Mouse (Mus musculus) gastrocnemius, adult 8-10 months (tissue): Measurements from ENCODE around the gene Hoxa5. TPM values are rescaled to one million over a fixed set of nuclear protein-coding genes. Genes with fewer than 3 reads are reported as not detected.

Experiments
- DNase-seq, 2 experiments: peaks; one replicate each; pipeline ENCODE4 v3.0.0; 2022; ENCODE audit warnings: low spot score in 2 of 2
- total RNA-seq, 4 experiments: library from RNA; stranded (reverse); gene quantifications; 2 replicates each; pipeline ENCODE4 v1.2.4; 2022

Gene Hoxa5
- total RNA-seq, 4 experiments from 2014 or later: 1.2 to 1.9 (median 1.5) TPM

DNA sequence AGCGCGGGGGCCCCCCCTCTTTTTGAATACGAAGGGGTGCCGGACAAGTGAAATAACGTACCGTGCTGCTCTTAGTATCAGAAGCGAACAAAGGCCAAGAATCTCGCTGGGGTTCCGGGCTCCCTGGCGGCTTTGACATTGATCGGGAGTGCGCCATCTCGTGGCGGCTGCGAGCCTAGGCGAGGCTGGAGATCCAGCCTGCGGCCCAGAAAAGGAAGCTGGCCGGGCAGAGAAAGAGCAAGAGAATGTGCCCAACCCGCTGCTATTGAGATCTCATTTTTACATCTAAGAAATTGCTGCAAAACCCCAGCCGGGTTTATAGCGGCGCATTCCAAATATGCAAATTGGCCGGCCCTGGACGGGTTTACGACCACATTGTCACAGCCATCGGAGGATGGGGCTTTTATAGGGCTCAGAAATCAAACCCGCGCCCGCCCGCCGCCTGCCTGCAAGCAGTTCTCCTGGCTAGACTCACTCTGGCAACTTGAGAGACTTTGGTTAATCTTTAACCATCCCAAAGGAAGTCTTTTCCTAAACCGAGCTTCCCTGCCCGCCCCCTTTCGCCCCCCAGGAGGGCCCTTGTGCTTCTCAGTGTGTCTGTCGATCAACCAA, 36.1 kb upstream of the Hoxa5 start, which contains the start of gene Hoxa10:
Gene Hoxa10 (minus strand): TSS at position 466 of the 612 bp plus-strand sequence.
- peak; percentile 80 to 85 for DNase-seq

DNA sequence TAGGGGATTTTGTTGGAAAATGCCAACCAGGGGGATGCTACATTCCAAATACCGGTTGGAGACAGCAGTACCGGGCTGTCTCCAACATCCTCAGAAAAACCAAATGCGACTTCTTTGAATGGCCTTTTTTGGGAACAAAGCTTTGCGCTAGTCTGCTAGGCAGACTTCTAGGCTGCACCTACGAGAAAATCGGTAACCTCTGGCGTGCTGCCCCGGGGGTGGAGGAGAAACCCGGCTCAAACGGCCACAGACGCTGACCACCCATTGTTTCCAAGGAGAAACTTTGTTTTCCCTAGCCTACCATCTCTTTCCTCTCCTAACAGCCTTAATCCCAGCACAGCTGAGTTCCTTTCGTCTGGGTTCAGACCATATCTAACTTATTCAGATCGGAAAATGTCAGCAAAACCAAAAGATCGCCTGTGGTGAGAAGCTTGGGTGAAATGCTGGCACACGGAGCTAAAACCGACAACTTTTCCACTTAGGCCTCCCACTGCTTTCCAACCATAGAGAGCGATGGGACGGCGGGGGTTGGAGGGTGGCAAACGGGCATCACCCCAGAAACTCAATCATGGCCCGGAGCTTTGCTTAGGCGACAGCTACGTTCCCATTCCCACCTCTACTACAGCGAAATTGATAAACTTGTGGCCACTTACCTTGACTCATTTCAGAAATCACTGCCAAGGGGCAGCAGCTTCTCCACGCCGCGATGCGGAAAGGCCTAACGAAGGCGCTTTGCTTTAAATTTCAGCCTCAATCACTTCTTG, 35.4 kb upstream of the Hoxa5 start:
- no peak for DNase-seq

DNA sequence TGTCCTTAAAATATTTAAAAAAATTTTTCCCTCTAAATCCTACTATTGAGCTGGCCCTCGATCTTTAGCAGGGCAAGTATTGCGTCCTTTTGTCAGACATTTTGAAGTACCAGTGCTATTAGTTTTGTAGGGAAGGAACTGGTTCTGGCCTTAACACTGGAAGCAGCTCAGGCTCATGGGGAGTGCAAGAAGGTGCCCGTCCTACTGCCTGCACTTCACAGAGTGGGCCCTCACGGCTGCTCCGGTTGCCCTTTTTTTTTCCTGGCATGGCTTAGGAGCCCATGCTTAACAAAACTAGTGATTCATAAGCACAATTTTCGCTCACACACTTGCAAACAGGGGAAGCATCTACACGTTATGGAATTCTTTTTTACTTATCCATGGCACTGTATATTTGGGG, 34.6 kb upstream of the Hoxa5 start:
- no peak for DNase-seq

DNA sequence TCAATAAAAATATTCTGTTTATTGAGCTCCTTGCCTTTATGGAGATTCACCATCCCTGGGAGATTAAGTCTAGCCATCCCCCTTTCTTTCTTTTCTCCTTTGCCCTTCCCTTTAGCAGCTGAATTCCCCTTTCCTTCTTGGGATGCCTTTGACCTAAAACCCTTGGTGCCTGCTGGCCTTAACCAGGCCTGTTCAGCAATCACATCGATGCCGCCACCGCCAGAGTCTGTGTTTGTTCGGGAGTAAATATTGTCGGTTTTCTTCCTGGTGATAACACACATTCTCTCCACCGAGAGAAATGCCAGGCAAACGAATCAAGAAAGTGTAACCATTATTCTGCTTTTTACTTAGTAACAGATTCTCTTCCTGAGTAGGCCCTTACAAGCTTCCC, 33.8 kb upstream of the Hoxa5 start:
- no peak for DNase-seq

DNA sequence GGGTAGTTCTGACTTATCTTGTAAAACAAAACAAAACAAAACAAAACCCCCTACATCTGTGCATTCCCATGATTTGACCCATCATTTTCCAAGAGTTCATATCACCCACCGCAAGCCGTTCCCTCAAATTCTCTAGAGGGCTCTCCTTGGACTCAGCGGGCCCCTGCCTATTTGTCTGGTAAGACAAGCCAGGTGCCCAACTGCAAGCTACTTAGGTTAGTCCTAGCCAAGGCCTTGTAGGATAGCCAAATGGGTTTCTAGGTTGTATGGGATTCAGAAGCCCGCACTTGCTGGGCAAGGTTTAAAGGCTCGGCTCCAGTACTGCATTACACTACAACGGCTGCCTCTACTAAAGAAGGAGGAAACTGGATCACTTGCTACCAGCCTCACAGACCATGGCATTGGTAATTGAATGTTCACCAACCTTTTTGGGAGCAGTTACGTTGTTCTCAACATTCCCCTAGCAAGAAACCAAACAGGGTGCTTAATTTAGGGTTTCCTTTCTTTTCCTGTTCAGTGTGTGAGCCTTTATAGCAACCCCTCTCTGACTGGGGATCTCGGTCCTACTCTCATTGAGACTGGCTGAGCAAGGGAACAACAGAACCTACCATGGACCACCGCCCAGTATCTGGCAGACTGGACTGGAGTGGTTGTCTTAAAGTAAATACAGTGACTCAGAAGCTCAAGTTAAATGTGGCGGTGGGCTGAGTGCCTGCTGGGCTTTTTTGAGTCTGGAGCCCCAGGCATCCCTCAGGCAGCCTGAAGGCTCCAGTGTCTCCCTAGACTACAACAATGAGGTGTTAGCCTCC, 33.2 kb upstream of the Hoxa5 start:
- DNase-seq: no peak

DNA sequence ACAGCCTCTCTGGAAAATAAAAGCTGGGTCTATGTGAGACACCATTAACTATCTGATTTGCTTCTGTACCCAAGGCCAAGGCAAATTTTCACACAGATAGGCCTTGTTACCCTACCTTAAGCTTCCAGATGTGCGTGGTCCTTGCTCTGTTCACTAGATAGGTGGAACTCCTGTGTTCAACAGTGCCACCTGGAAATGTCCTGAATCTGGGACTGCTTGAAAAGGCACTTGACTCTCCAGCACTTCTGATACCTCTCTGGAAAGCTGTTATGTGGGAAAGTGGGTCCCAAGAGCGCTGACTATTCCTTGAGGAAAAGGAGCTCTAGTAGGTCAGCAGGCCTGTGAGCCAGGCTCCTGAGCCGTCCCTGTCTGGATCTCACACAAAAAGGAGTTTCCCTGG, 32.4 kb upstream of the Hoxa5 start:
- DNase-seq: no peak

DNA sequence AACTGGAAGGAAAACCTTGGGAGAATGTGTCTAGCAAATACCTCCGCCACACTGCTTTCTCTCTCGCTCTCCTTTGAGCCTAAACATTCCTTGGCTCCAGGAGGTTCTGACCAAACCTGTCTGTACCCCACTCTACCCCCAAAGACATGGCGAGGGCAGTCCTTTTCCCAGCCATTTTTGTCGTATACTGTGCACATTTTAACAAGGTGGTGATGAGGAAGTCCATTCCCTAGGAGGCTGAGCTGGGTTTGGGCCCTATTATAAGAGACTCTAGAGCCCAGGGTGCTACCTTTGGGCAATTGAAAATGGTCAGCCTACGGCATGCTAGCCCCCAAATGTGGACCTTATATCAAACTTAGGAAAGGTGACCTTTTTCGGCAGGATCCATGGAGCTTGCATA, 31.5 kb upstream of the Hoxa5 start:
- DNase-seq: no peak

DNA sequence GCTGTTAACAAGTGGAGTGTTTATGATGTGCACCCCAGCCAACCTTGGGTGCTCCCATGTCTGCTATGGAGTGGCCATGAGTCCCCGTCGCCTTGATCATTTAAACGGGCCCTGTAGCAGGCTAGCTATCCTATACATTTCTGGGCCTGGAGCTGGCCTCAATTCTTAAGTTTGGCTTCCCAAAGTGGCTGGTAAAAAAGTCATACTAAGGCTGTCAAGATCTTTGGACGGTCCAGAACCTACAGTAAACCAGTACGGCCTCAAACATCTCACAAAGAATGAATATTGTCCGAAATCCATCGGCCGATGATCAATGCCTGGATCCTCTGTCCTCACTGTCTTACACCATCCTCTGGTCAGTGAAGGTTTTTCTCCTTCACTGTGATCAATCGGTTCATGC, 30.9 kb upstream of the Hoxa5 start:
- no peak for DNase-seq

DNA sequence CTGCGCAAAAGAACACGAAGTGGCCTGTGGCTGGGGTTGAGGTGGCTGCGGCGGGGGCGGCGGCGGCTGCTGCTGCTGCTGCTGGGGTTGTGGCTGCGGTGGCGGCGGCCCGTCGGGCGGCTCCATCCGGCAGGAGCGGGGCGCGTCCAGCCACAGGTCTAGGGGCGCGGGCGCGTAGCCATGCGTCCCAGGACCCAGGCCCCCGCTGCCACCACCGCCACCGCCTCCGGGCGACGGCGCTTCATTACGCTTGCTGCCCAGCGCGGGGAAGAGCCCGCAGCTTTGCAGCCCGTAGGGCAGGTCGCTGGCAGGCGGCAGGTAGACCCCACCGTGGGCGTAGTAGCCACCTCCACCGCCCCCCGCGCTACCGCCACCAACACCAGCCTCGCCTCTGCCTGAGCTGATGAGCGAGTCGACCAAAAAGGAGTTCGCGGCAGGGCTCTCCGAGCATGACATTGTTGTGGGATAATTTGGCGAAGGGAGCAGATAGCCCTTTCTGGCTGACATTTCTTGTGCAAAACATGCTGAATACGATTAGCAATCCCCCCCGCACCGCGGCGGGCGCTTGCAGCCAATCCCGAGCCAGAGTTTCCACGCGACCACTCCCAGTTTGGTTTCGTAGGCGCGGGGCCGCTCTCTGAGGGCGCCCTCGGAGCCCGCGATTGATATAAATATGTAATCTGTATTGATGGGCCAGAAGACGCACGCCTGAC, 30.2 kb upstream of the Hoxa5 start:
- peak; percentile 18 to 54 for DNase-seq

DNA sequence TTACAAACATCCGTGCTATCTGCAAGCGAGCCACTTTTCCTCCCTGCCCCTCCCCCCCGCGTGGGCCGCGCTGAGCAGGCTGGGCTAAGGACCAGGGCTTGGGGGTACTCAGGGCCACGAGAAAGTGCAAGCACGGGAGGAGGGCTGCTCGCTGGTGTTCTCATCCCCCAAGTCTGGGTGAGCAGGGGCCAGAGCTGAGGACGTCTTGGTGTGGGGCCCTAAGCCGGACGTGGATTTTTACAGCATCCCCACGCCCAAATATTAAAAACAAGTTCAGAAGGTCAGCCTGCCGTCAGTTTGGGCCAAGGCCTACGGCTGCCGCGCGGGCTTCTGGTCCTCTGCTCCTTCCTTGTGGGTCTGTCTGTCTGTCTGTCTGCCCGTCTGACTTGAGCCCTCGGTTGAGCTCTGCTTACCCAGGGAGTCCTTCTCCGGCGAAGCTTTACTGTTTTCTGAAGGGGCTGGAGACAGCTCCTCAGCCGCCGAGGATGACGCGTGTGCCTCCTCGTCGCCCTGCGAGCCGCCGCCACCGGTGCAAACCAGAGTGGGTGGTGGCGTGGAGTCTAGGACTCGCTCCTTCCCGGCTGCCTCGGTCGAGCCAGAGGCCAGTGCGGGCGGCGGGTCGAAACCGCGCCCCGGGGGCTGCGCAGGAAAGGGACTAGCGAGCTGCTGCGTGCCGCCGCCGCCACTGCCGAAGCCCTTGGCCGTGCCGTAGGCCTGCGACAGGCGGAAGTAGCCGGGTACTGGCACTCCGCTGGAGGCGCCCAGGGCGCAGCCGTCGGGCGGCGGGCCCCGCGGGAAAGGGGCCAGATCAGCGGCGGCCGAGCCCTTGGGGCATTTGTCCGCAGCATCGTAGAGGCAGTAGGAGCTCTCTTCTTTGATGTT, 29.4 kb upstream of the Hoxa5 start:
- DNase-seq: peak; percentile 74 to 76

DNA sequence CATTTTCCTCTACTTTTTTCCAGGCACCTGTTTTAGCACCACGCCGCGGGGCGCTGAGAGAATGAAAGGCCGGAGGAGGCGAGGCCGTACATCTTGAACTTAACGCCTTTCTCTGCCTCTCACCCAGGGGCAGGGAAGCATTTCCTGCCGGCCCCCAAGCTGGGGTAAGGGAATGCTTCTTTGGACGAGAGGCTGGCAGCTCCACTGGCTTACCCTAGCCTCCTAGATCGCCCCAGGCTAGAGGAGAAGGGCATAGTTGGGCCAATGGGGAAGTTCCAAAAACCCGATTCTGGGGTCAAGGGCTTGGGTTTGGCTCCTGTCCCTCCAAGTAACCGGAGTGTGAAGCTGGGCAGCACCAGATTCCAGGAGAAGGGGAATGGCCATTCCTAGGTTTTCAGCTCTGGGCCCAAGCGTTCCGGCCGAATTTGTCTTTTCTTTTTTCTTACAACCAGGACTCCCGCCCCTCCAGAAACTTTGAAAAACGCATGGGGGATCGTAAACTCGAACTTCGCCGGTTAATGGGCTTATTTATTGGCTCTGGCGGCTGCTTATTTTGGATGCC, 28.7 kb upstream of the Hoxa5 start:
- DNase-seq: peak in 1 of 2 experiments; percentile 12

DNA sequence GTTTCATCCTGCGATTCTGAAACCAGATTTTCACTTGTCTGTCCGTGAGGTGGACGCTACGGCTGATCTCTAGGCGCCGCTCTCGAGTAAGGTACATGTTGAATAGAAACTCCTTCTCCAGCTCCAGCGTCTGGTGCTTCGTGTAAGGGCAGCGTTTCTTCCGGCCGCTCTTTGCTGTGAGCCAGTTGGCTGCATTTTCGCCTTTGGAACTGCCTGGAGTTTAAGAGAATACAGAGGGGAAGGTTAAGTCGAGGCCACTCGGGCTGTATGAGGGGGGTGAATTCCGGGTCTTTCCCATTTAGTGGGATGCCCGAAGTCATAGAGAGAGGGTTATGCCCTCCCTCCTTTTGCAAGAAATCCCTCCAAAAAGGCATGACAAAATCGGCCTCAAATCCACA, 28.2 kb upstream of the Hoxa5 start:
- peak in 1 of 2 experiments; percentile 39 for DNase-seq

DNA sequence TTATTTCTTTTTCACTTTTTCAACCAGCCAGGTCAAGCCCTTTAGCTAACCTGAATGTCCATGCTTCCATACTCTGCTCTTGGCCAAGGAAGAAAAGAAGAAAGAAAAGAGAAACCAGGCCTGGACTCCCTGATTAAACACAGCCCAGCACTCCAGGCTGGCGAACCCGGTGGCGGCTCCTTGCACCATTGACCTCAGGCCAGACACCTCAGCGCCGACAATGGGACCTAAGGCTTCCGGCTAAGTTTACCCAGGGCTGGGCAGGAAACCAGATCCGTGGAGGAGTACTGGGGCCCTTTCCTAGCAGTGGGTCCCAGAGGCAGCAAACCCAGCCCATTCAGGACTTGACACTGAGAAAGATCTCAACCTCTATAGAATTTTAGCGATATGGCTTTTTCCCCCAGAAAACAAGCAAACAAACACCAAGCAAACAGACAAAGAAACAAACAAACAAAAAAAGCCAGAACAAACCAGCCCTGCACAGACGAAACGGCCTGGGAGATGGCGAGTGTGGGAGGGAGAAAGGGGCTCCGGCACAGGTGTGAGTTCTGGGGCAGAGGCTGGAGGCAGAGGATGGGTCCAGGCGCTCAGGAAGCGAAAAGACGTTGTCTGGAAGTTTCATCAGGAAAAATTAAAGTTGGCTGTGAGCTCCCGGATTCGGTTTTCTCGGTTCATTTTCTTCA, 27.6 kb upstream of the Hoxa5 start:
- DNase-seq: peak in 1 of 2 experiments; percentile 27

DNA sequence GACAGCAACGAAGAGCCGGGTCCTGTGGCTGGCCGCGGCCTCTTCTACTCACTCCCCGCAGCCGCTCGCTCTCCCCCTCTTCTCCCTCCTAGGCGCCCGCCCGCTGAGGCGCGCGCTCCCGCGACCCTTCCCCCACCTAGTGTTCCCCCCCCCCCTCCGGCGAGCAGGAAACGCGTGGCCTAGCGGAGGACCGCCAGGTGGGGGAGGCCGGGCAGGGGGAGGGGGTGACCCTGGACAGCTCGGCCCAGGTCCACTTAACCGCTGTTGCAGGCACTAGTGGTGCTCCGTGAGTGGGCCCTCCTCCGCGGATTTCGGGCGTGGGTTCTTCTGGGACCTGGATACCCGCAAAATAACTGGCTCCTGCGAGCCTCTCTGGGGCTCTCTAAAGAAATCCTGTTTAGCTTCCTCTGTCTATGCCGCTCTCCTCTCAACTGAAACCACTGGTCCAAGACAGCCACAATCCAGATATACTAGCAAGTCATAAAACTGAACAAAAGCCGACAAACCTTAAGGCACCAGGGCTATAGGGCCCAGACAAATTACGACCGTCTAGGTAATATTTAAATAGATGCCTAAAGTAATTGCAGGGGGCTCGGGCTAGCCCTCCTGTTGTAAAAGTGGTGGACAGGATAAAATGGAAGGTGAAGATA, 26.3 kb upstream of the Hoxa5 start, which contains the start of gene Hoxa9:
Gene Hoxa9 (minus strand): TSS at position 574 of the 650 bp plus-strand sequence.
- DNase-seq: no peak

DNA sequence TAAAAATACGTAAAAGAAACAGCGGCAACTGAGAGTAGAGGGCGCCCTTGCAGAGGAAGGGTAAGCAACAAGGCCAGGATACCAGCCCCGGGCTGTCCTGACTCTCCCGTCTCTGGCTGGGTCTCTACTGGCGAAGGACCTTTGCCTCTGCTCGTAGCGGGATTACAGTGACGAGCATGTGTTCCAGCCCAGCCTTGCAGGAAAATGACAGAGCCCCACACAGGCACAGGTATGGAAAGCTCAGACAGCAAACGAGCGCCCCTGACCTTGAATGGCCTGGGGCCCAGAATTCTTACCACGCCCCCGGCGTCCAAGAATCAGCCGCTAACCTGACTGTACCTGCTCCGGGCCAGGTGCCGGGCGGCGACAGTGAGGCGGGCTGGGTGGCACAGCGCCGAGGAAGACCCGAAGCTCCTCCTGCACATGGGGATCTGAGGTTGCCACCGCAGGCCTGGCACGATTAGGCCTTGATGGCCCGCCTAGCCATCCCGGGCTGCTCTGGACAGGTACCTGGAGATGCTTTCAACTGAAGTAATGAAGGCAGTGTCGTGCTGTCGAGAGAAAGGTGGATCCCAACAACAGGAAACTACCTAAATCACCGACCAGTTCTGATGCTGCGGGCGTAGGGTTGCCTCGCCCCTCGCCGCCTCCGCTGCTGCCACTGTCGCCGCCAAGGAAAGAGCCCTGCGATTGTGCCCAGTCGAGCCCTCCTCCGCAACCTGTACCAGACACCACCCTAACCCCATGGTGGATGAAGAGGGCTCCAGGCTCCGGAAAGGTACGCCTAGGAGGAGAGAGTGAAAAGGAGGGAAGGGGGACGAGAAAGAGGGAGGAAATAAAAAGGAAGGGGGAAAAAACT, 25.4 kb upstream of the Hoxa5 start:
- DNase-seq: no peak

DNA sequence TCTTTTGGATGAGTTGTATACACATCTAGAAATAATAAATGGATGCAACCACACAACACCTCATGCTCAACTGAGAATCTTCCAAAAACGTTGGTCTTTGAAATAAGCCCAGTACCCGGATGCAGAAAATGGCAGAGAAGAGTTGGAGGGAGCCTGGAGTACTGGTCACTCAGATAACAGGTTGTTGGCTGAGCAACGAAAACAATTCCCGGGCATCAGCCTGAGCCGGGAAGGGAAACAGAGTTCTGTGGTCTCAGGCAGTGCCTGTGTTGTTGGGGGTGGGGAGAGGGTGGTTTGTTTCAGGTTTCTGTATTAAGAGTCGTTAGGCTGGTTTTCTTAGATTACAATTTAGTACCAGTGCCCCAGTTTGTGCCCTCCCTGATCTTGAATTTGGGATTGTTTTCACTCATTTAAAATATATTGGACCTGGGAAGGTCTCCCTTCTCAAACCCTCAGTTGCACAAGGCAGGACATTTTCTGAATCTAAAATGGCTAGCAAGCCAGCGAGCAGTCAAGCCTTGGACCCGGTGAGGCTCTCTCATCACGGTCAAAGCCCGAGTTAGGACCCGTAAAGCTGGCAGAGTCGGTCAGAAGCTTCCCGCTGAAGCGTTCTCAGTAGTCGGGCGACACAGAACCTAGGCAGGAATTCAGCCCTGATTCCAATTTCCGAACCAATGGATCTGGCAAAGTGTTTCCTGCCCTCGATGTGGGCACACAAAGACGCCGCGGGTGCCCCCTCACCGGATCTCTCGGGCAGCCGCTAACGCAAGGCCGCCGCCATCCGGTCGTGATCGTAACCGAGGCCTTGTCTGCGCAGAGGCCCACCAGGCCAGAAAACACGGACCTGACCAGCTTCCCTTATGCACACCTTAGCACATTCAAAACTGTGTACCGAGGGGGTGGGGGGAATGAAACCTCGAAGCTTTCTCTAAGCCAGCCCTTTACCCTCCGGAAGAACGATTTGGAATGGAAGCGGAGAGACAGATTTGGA, 24.4 kb upstream of the Hoxa5 start:
- DNase-seq: peak in 1 of 2 experiments; percentile 33
